In genomic region chr2:170826821-170827441, GRCm38 (mm10) we compare ENCODE assay signal across 8 mouse cellular contexts.
DNase-seq lines count a peak whose midpoint lies in the region; ATAC-seq and TF ChIP-seq lines count a peak whose summit lies in the region.

No protein-coding gene starts in this region.

- no peaks in the 10 kb centered on the region for H3K79me2 ChIP-seq in liver, adult 2 months (ENCODE audit: control insufficient read depth, insufficient read depth, low read length)

- TF ChIP-seq POLR2A in brain, embryonic 14.5 days (IDR thresholded peaks at IDR 0.05; ENCODE audit: borderline replicate concordance, extremely low read depth, insufficient read depth, insufficient read length, poor library complexity, severe bottlenecking) = no peak
- no peak for TF ChIP-seq POLR2A in liver, adult 2 months (IDR thresholded peaks at IDR 0.05; ENCODE audit: extremely low read depth, insufficient read depth, low read length)

- no peak for ATAC-seq in hindbrain, embryonic 14.5 days (ENCODE audit: low FRiP score)
- ATAC-seq in stomach, embryonic 15.5 days (ENCODE audit: insufficient read depth, low FRiP score, low read depth) = peak; percentile 65; the same call in 1 of the 2 replicates

- no peaks in the 10 kb centered on the region for H3K36me3 ChIP-seq in hindbrain, embryonic 14.5 days (replicated peaks; ENCODE audit: control insufficient read depth, insufficient read depth)
- no peaks in the 10 kb centered on the region for H3K36me3 ChIP-seq in liver, adult 2 months (ENCODE audit: control insufficient read depth, insufficient read depth, low read length)
- no peaks in the 10 kb centered on the region for H3K36me3 ChIP-seq in stomach, embryonic 15.5 days

- peaks cover 12% of the 10 kb centered on the region for H3K4me1 ChIP-seq in hindbrain, embryonic 14.5 days (replicated peaks; ENCODE audit: control insufficient read depth, insufficient read depth, low read length)
- H3K4me1 ChIP-seq in liver, adult 2 months (ENCODE audit: control insufficient read depth, insufficient read depth, low read length) = no peaks in the 10 kb centered on the region
- H3K4me1 ChIP-seq in stomach, embryonic 15.5 days = no peaks in the 10 kb centered on the region; the same call in 1 of the 2 replicates

- WGBS in hindbrain, embryonic 14.5 days = 51% methylated on average over 17 of the region's 17 CpGs
- 69% methylated on average over 17 of the region's 17 CpGs for WGBS in liver, adult 2 months
- 36% methylated on average over 17 of the region's 17 CpGs for WGBS in stomach, embryonic 15.5 days

- no peaks in the 10 kb centered on the region for H3K9me3 ChIP-seq in hindbrain, embryonic 14.5 days (ENCODE audit: control insufficient read depth, low read length)
- no peaks in the 10 kb centered on the region for H3K9me3 ChIP-seq in stomach, embryonic 15.5 days

- H3K4me3 ChIP-seq in hindbrain, embryonic 14.5 days (replicated peaks; ENCODE audit: low read length) = no peak overlapping the region
- no peak overlapping the region for H3K4me3 ChIP-seq in liver, adult 2 months (ENCODE audit: insufficient read depth, low read depth, low read length)
- H3K4me3 ChIP-seq in stomach, embryonic 15.5 days (replicated peaks) = 0 out of 2 replicates have a peak overlapping the region, but pooled peaks have one; percentile 9

- peak overlapping the region; percentile 22 for H3K4me2 ChIP-seq in hindbrain, embryonic 14.5 days (replicated peaks)
- peak overlapping the region; percentile 49 for H3K4me2 ChIP-seq in stomach, embryonic 15.5 days

- H3K27me3 ChIP-seq in hindbrain, embryonic 14.5 days (ENCODE audit: control insufficient read depth, insufficient read depth, low read length) = no peaks in the 10 kb centered on the region
- no peaks in the 10 kb centered on the region for H3K27me3 ChIP-seq in liver, adult 2 months (ENCODE audit: control insufficient read depth, insufficient read depth, low read length)
- no peaks in the 10 kb centered on the region for H3K27me3 ChIP-seq in stomach, embryonic 15.5 days (replicated peaks)

- no peak overlapping the region for H3K27ac ChIP-seq in hindbrain, embryonic 14.5 days
- H3K27ac ChIP-seq in liver, adult 2 months (replicated peaks; ENCODE audit: insufficient read depth, low read depth, low read length) = peak overlapping the region; percentile 37; the same call in 1 of the 2 replicates
- H3K27ac ChIP-seq in stomach, embryonic 15.5 days = peak overlapping the region; percentile 9; the same call in 1 of the 2 replicates

- H3K9ac ChIP-seq in hindbrain, embryonic 14.5 days = peak overlapping the region; percentile 36; the same call in 1 of the 2 replicates
- no peak overlapping the region for H3K9ac ChIP-seq in liver, adult 2 months (ENCODE audit: low read depth, low read length)
- H3K9ac ChIP-seq in stomach, embryonic 15.5 days = no peak overlapping the region

- DNase-seq in ES-CJ7 (ENCODE audit: low read depth, low spot score) = peak; percentile 86
- DNase-seq in brain, embryonic 14.5 days (ENCODE audit: low read depth) = peak; percentile 52
- peak; percentile 52 for DNase-seq in hindbrain, embryonic 14.5 days (ENCODE audit: low spot score)
- peak; percentile 9 for DNase-seq in liver, adult 2 months (ENCODE audit: extremely low read depth, low read depth, low spot score)
- no peak for DNase-seq in frontal cortex, adult 2 months (ENCODE audit: extremely low spot score in 1 of 2, low spot score in 1 of 2)
- no peak for DNase-seq in left cerebral cortex, adult 8-10 months (ENCODE audit: low spot score in 2 of 2)
- no peak for DNase-seq in layer of hippocampus, adult 9-10 months (ENCODE audit: low spot score)

- TF ChIP-seq CTCF in brain, embryonic 14.5 days (IDR thresholded peaks at IDR 0.05; ENCODE audit: borderline replicate concordance, extremely low read depth, insufficient read depth, insufficient read length) = no peak
- TF ChIP-seq CTCF in liver, adult 2 months (IDR thresholded peaks at IDR 0.05; ENCODE audit: low read depth, low read length) = no peak

Comparison
In these comparisons a context has a peak if more than half of its experiments do, and no peak if none do; other contexts are left out.
1. DNase-seq: peak in ES-CJ7 (single experiment), brain, embryonic 14.5 days (single experiment), hindbrain, embryonic 14.5 days (single experiment) and liver, adult 2 months (single experiment); none in frontal cortex, adult 2 months (0 of 2), left cerebral cortex, adult 8-10 months (0 of 2) and layer of hippocampus, adult 9-10 months (single experiment).